Mouse (Mus musculus): ENCODE data around the gene Ccr2. TPM values are rescaled to one million over a fixed set of nuclear protein-coding genes. Genes with fewer than 3 reads are reported as not detected.
"Not testable (repeated sequence)": the region's sequence is repeated elsewhere in the genome, so short reads cannot be mapped to it uniquely, and the experiment has no call there.

Ccr2 gene
- polyA plus RNA-seq, 1 experiment from 2014 or later = 4.3 TPM

DNA sequence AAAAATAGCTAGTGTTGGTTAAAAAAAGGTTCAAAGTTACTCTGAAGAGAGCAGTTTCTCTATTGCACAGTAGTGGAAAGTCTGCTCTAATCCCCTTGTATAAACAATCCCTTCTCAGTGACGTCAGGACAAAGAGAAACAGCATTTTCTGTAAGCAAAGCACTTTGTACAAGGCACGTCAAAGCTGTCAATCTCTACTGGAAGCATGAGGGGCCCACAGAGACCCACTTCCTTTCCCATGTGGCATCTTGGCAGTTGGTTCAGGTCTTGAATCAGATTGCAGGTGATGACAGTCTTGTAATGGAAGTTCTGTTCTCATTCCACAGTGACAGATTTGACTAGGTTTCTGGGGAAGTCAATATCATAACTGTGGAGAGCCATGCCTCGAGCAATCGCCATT is 21.9 kb upstream of the Ccr2 start:
- H3K9ac ChIP-seq (ENCODE audit: low read length) = no peak overlapping the region
- H3K9me3 ChIP-seq (ENCODE audit: control insufficient read depth, low read length) = no peaks in the 10 kb centered on the region
- ATAC-seq (replicated peaks; ENCODE audit: low FRiP score, low TSS enrichment, low read depth) (no peak), DNase-seq (ENCODE audit: low spot score) (no peak)
- no peaks in the 10 kb centered on the region for H3K27me3 ChIP-seq (replicated peaks; ENCODE audit: control insufficient read depth, insufficient read depth, low read length)
- no peak overlapping the region for H3K27ac ChIP-seq (ENCODE audit: low read depth)
- no peaks in the 10 kb centered on the region for H3K4me1 ChIP-seq (replicated peaks; ENCODE audit: control insufficient read depth, insufficient read depth, low read length)
- H3K4me2 ChIP-seq (ENCODE audit: low read length) = no peak overlapping the region
- WGBS = 52% methylated on average over 4 of the region's 4 CpGs
- no peaks in the 10 kb centered on the region for H3K36me3 ChIP-seq (ENCODE audit: control insufficient read depth, insufficient read depth, low read length)
- H3K4me3 ChIP-seq (ENCODE audit: low read depth, low read length) = no peak overlapping the region

DNA sequence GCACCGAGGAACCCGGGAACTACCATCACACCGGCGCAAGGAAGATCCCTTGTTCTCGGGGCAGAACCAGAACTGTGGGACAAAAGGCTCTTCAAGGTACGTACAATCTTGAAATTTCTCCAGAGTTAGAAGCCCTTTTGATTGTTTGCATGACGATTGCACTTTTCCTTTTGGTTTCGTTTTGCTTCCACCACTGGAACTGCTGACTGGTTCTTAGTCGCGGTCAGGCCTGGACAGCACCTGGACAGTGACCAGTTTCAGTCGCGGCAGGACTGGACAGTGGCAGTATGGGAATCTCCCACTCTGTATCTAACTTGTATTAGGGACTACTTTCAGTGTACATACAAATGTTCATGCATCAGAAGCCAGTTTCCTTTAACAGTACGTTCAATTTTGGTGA is 21.3 kb upstream of the Ccr2 start:
- not testable (repeated sequence) for H3K36me3 ChIP-seq (ENCODE audit: control insufficient read depth, insufficient read depth, low read length); H3K27ac ChIP-seq (ENCODE audit: low read depth); H3K9ac ChIP-seq (ENCODE audit: low read length); H3K4me1 ChIP-seq (replicated peaks; ENCODE audit: control insufficient read depth, insufficient read depth, low read length); ATAC-seq (replicated peaks; ENCODE audit: low FRiP score, low TSS enrichment, low read depth); H3K27me3 ChIP-seq (replicated peaks; ENCODE audit: control insufficient read depth, insufficient read depth, low read length); H3K4me3 ChIP-seq (ENCODE audit: low read depth, low read length); H3K4me2 ChIP-seq (ENCODE audit: low read length); H3K9me3 ChIP-seq (ENCODE audit: control insufficient read depth, low read length); DNase-seq (ENCODE audit: low spot score)
- WGBS = 93% methylated on average over 12 of the region's 13 CpGs

GRCm38 (mm10) chr9:124090441-124090840 is 11.3 kb upstream of the Ccr2 start:
- Histone ChIP-seq H3K4me1 (replicated peaks; ENCODE audit: control insufficient read depth, insufficient read depth, low read length) (no peaks in the 10 kb centered on the region), H3K9ac (ENCODE audit: low read length) (no peak overlapping the region), H3K4me2 (ENCODE audit: low read length) (no peak overlapping the region), H3K27me3 (replicated peaks; ENCODE audit: control insufficient read depth, insufficient read depth, low read length) (no peaks in the 10 kb centered on the region), H3K27ac (ENCODE audit: low read depth) (no peak overlapping the region), H3K9me3 (ENCODE audit: control insufficient read depth, low read length) (no peaks in the 10 kb centered on the region), H3K36me3 (ENCODE audit: control insufficient read depth, insufficient read depth, low read length) (no peaks in the 10 kb centered on the region), H3K4me3 (ENCODE audit: low read depth, low read length) (no peak overlapping the region)
- no peak for ATAC-seq (replicated peaks; ENCODE audit: low FRiP score, low TSS enrichment, low read depth)
- WGBS = 72% methylated on average over 1 of the region's 1 CpGs
- no peak for DNase-seq (ENCODE audit: low spot score)

GRCm38 (mm10) chr9:124099127-124099526 is 2.6 kb upstream of the Ccr2 start:
- Histone ChIP-seq H3K9me3 (ENCODE audit: control insufficient read depth, low read length) (no peaks in the 10 kb centered on the region), H3K36me3 (ENCODE audit: control insufficient read depth, insufficient read depth, low read length) (no peaks in the 10 kb centered on the region), H3K9ac (ENCODE audit: low read length) (no peak overlapping the region), H3K27me3 (replicated peaks; ENCODE audit: control insufficient read depth, insufficient read depth, low read length) (no peaks in the 10 kb centered on the region), H3K4me3 (ENCODE audit: low read depth, low read length) (no peak overlapping the region), H3K4me1 (replicated peaks; ENCODE audit: control insufficient read depth, insufficient read depth, low read length) (no peaks in the 10 kb centered on the region), H3K27ac (ENCODE audit: low read depth) (no peak overlapping the region), H3K4me2 (ENCODE audit: low read length) (no peak overlapping the region)
- ATAC-seq (replicated peaks; ENCODE audit: low FRiP score, low TSS enrichment, low read depth) (no peak), DNase-seq (ENCODE audit: low spot score) (no peak)
- WGBS = 79% methylated on average over 1 of the region's 1 CpGs

DNA sequence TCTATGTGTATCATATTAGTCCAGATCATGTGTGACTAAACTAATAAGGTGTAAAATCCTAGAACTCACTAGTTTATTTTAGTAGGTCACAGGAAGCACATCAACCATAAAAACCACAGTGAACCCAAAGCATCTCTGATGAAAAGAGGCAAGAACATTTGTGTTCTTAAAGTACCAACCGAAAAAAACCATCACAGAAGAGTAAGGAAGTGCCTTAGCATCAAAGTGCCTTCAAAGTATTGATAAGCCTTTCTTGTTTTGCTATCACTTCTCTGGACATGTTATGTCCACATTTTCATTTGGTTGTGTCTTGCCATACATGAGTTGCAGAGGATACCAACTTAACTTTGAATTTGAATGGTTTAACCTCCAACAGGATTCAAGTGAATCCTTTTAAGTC is 1.4 kb upstream of the Ccr2 start:
- ATAC-seq (replicated peaks; ENCODE audit: low FRiP score, low TSS enrichment, low read depth) = no peak
- Histone ChIP-seq H3K9ac (ENCODE audit: low read length) (no peak overlapping the region), H3K4me3 (ENCODE audit: low read depth, low read length) (no peak overlapping the region), H3K36me3 (ENCODE audit: control insufficient read depth, insufficient read depth, low read length) (no peaks in the 10 kb centered on the region), H3K27me3 (replicated peaks; ENCODE audit: control insufficient read depth, insufficient read depth, low read length) (no peaks in the 10 kb centered on the region), H3K27ac (ENCODE audit: low read depth) (no peak overlapping the region), H3K4me2 (ENCODE audit: low read length) (no peak overlapping the region), H3K4me1 (replicated peaks; ENCODE audit: control insufficient read depth, insufficient read depth, low read length) (no peaks in the 10 kb centered on the region), H3K9me3 (ENCODE audit: control insufficient read depth, low read length) (no peaks in the 10 kb centered on the region)
- no peak for DNase-seq (ENCODE audit: low spot score)
- WGBS = 78% methylated on average over 1 of the region's 1 CpGs

GRCm38 (mm10) chr9:124103199-124103598 is 1.4 kb downstream of the Ccr2 start:
- WGBS = 48% methylated on average over 1 of the region's 1 CpGs
- Histone ChIP-seq H3K4me3 (ENCODE audit: low read depth, low read length) (no peak overlapping the region), H3K9ac (ENCODE audit: low read length) (no peak overlapping the region), H3K9me3 (ENCODE audit: control insufficient read depth, low read length) (no peaks in the 10 kb centered on the region), H3K4me2 (ENCODE audit: low read length) (no peak overlapping the region), H3K27me3 (replicated peaks; ENCODE audit: control insufficient read depth, insufficient read depth, low read length) (no peaks in the 10 kb centered on the region), H3K36me3 (ENCODE audit: control insufficient read depth, insufficient read depth, low read length) (no peaks in the 10 kb centered on the region), H3K27ac (ENCODE audit: low read depth) (no peak overlapping the region), H3K4me1 (replicated peaks; ENCODE audit: control insufficient read depth, insufficient read depth, low read length) (no peaks in the 10 kb centered on the region)
- DNase-seq (ENCODE audit: low spot score) (no peak), ATAC-seq (replicated peaks; ENCODE audit: low FRiP score, low TSS enrichment, low read depth) (no peak)

GRCm38 (mm10) chr9:124105196-124105595 is 3.4 kb downstream of the Ccr2 start:
- H3K27ac ChIP-seq (ENCODE audit: low read depth) = no peak overlapping the region
- no peaks in the 10 kb centered on the region for H3K27me3 ChIP-seq (replicated peaks; ENCODE audit: control insufficient read depth, insufficient read depth, low read length)
- H3K9ac ChIP-seq (ENCODE audit: low read length) = no peak overlapping the region
- H3K4me3 ChIP-seq (ENCODE audit: low read depth, low read length) = no peak overlapping the region
- no peaks in the 10 kb centered on the region for H3K36me3 ChIP-seq (ENCODE audit: control insufficient read depth, insufficient read depth, low read length)
- no peaks in the 10 kb centered on the region for H3K4me1 ChIP-seq (replicated peaks; ENCODE audit: control insufficient read depth, insufficient read depth, low read length)
- H3K4me2 ChIP-seq (ENCODE audit: low read length) = no peak overlapping the region
- ATAC-seq (replicated peaks; ENCODE audit: low FRiP score, low TSS enrichment, low read depth) (no peak), DNase-seq (ENCODE audit: low spot score) (no peak)
- no peaks in the 10 kb centered on the region for H3K9me3 ChIP-seq (ENCODE audit: control insufficient read depth, low read length)

DNA sequence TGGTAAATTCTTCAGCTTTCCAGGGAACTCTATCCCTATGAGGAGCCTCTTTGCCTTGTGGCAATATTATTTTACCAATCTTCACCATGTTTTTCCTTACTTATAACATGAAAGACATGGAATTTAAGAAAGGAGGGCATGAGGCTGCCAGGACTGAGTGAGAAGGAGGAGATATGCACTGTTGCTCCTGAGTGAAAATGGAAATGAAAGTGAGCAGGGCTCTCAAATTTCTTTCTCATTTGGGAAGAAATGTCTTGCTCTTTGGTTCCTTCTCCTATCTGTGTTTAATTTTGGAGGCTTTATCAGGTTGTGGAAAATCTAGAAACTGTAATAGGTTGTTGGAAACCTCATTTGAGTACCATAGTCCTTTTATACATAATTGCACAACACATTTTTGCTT is 5.5 kb downstream of the Ccr2 start:
- no peak overlapping the region for H3K27ac ChIP-seq (ENCODE audit: low read depth)
- no peaks in the 10 kb centered on the region for H3K4me1 ChIP-seq (replicated peaks; ENCODE audit: control insufficient read depth, insufficient read depth, low read length)
- H3K27me3 ChIP-seq (replicated peaks; ENCODE audit: control insufficient read depth, insufficient read depth, low read length) = no peaks in the 10 kb centered on the region
- no peaks in the 10 kb centered on the region for H3K36me3 ChIP-seq (ENCODE audit: control insufficient read depth, insufficient read depth, low read length)
- H3K4me2 ChIP-seq (ENCODE audit: low read length) = no peak overlapping the region
- no peak overlapping the region for H3K9ac ChIP-seq (ENCODE audit: low read length)
- H3K9me3 ChIP-seq (ENCODE audit: control insufficient read depth, low read length) = no peaks in the 10 kb centered on the region
- no peak overlapping the region for H3K4me3 ChIP-seq (ENCODE audit: low read depth, low read length)
- no peak for DNase-seq (ENCODE audit: low spot score)
- no peak for ATAC-seq (replicated peaks; ENCODE audit: low FRiP score, low TSS enrichment, low read depth)

DNA sequence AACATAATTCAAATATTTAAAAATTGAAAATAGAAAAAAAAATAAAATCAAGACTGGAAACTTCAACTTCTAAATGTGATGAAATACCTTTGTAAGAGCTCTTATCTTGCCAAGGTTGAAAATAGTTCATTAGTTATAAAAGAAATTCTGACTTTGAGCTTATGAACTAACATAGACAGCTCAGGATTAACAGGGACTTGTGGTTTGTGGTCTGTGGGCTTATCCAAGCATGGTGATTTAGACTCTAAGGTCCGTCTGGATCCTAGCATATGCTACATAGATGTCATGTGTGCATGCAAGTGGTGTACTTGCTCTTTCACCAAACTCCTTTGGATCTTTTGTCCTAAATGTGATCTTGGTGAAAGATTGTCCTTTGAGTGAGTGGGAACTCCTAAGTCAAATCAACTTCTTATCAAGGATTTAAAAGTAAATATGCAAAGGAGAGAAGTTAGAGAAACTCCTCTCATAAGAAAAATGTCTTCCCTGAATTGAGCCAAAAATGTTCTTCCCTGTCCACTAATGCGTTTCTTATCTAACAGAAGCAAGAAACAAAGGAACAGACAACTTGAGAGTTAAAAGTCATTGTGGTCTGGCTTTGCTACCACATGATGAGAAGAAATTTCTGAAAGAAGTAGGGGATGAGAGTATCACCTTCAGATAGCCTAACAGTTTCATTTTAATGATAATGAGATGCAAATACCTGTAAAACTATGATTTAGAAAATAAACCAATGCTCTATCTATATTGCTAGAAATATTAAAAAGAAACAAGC is 6.8 kb downstream of the Ccr2 start:
- WGBS = 68% methylated on average over 2 of the region's 2 CpGs
- no peaks in the 10 kb centered on the region for H3K27me3 ChIP-seq (replicated peaks; ENCODE audit: control insufficient read depth, insufficient read depth, low read length)

More for the DNA sequence above, 6.8 kb downstream of the Ccr2 start:
- H3K36me3 ChIP-seq (ENCODE audit: control insufficient read depth, insufficient read depth, low read length) = no peaks in the 10 kb centered on the region
- no peaks in the 10 kb centered on the region for H3K9me3 ChIP-seq (ENCODE audit: control insufficient read depth, low read length)
- DNase-seq (ENCODE audit: low spot score) (no peak), ATAC-seq (replicated peaks; ENCODE audit: low FRiP score, low TSS enrichment, low read depth) (no peak)
- no peak overlapping the region for H3K4me2 ChIP-seq (ENCODE audit: low read length)
- H3K27ac ChIP-seq (ENCODE audit: low read depth) = no peak overlapping the region
- no peak overlapping the region for H3K4me3 ChIP-seq (ENCODE audit: low read depth, low read length)
- H3K4me1 ChIP-seq (replicated peaks; ENCODE audit: control insufficient read depth, insufficient read depth, low read length) = no peaks in the 10 kb centered on the region
- no peak overlapping the region for H3K9ac ChIP-seq (ENCODE audit: low read length)
